Mouse (Mus musculus) small intestine, adult 2 months (tissue): ENCODE results near the gene Gm4969.

Experiments
- CTCF ChIP-seq: fragments of 200-500 bp; IDR thresholded peaks from 2 replicates; pipeline ENCODE4 v1.5.1; 2012; ENCODE audit warnings: low read depth, mild to moderate bottlenecking, control low read depth, inconsistent platforms, low read length, moderate library complexity, mixed read lengths; ENCODE audit not compliant: insufficient replicate concordance, insufficient read length; ENCODE audit errors: extremely low read depth
- POLR2A ChIP-seq: fragments of 200-500 bp; IDR thresholded peaks from 2 replicates; pipeline ENCODE4 v1.6.1; 2012; ENCODE audit warnings: low read depth, mild to moderate bottlenecking, control low read depth, inconsistent platforms, low read length, moderate library complexity

DNA sequence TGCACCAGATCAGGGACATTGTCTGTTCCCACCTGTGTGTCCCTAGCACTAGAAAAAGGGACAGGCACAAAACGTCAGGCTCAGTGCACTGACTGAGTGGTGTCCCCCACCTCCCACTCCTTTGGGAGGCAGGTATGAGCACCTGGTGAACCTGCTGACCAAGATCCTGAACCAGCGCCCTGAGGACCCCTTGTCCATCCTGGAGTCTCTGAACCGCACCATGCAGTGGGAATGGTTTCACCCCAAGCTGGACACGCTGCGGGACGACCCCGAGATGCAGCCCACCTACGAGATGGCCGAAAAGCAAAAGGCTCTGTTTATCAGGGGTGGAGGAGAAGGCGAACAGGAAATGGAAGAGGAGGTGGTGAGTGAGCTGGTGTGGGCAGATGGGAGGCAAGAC is 60.8 kb downstream of the Gm4969 start:
- TF ChIP-seq POLR2A (no peak), CTCF (no peak)
